Mouse (Mus musculus) spleen, postnatal 36 days (tissue): ENCODE results near the gene Fam102a.
"Not testable (repeated sequence)": the region's sequence is repeated elsewhere in the genome, so short reads cannot be mapped to it uniquely, and the experiment has no call there.

Source experiments
- DNase-seq, 2 experiments: peaks; one replicate each; pipeline ENCODE4 v3.0.0; 2022; ENCODE audit warnings: low spot score in 2 of 2, mixed read lengths in 1 of 2

Gene Fam102a

DNA sequence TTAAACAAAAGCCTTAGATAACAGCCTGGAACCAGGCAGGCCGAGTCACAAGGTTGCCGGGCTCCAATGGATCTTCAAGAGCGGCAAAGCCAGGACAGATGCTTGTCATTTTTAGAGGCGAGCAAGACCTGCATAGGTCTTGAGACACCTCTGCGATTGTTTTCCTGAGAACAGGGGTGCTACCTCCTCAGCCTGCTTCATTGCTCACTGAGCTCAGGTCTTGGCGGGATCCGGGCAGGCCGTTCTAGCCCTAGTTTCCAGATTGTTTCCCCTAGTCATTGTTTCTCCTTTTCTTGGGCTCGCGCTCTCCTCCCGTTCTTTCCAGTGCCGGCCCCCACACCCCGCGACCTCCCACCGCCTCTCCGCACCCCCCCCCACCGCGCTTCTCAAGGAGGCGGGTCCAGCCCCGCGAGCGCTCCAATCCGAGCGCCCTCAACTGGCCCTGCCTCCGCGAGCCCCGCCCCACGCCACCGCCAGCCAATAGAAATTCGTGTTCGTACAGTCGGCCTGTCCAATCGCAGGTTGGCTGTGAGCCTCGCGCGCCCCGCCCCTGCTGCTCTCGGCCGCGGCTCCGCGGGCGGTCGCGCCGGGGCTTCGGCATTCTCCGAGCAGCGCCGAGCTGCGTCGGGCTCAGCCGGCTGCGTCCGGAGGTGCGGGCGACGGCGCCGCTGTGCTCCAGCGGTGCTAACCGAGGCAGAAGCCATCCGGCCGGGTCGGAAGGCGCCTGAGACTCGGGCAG lies at the start of gene Fam102a:
TSS of gene Fam102a (plus strand) at position 600 of the 739 bp plus-strand sequence.
- peak; percentile 98 for DNase-seq

- DNase-seq, result no peak
Measured at GRCm38 (mm10) chr2:32485751-32486150, 49.4 kb upstream of the Fam102a start.

DNA sequence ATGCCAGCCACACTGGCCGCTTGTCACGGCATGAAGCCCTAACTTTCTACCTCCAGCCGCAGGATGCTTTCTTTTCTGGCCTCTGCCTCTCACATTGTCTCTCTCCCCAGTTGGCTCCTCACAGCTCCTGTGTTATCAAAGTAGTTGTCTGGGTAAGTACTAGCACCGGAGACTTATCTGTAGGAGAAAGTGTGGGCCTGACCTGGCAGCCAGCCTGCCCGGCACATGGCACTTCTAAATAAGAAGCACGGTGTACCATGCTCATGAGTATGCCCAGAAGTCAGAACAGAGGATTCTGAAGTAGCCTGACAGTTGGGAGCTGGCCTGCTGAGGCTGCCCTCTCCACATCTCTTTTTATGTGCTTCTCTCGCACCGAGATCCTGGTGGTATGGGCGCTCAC lies 49.0 kb upstream of the Fam102a start:
- peak; percentile 30 to 41 for DNase-seq

GRCm38 (mm10) chr2:32487124-32487623 lies 48.0 kb upstream of the Fam102a start:
- peak; percentile 82 to 86 for DNase-seq

GRCm38 (mm10) chr2:32488679-32489078 lies 46.5 kb upstream of the Fam102a start:
- DNase-seq, result peak; percentile 67 to 80

- DNase-seq, result not testable (repeated sequence)
Measured at GRCm38 (mm10) chr2:32490730-32491129, 44.4 kb upstream of the Fam102a start.

GRCm38 (mm10) chr2:32492661-32493060 lies 42.5 kb upstream of the Fam102a start:
- no peak for DNase-seq

DNA sequence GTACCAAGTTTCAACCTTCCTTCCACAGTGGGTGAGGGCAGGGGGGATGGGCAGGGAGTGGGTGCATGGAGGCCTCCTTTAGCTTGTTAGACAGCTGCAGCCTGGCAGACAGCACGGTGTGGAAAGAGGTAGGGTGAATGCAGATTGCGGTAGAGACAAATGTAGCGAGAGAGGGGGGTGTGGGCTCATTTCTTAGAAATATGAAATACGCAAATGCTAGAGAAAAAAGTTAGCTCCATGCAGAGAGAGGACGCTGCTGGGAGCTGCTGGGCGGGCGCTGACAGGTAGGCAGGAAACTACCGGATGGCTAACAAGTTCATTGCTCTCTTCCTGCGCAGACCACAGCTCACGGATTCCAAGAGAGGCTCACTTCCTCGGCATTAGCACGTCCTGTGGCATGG lies 41.8 kb upstream of the Fam102a start:
- peak; percentile 67 to 69 for DNase-seq

- no peak for DNase-seq
Measured at GRCm38 (mm10) chr2:32494522-32494921, 40.6 kb upstream of the Fam102a start.

DNA sequence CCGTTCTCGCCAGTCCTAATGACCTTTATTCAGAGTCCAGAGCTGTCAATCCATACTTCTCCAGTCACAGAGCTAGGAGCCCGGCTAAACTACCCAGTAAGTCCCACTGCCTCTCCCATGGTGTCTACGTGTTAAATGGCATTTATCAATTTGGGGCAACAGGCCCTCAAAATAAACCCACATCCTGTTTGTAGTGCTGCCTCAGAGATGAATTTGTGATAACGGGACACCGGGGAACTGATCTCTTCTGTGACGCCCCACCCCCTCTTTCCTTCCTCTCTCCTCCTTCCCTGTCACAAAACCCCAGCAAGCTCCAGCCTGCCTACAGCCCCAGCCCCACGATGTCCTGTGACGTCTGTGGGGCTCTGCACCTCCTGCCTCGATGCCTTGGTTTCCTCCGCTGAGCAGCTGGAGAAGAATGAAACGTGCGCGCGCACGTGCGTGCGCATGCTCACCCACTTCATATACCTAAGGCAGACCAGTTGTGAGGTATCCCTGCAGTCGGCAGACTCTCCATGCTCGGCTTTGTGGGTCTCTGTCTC lies 39.9 kb upstream of the Fam102a start:
- peak; percentile 87 to 89 for DNase-seq

- DNase-seq, result peak; percentile 22 to 32
Measured at GRCm38 (mm10) chr2:32496190-32496589, 38.9 kb upstream of the Fam102a start.

DNA sequence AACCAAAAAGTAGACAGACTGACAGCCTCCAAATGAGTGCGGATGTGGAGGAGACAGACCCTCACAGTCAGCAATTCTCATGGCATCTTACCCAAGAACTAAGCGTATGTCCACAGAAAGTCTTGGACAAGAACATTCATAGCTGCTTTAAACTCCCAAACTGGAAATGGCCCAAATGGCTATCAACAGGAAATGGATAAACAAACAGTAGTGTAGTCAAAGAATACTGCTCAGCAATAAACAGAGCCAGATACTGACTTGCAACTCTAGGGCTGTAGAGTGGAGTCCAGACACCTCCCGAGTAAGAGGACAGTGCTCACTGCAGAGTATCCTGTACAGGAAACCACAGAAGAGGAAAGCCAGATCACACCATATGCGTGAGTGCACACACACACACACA lies 35.8 kb upstream of the Fam102a start:
- DNase-seq, result no peak

DNA sequence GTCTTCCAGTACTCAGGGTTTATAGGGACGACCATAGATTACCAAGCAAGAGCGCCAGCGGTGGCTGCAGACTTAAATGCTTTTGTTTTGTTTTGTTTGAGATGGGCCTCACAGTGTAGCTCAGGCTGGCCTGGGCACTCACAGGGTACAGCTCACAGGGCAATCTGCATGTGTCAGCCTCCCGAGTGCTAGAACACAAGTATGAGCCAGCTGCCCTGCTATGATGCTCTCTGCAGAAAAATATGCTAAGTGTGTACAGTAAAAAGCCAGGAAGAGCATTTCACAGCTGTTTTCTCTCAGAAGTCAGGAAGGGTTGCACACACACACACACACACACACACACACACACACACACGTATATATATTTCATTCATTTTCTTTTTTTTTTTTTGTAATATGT lies 34.7 kb upstream of the Fam102a start:
- no peak for DNase-seq

DNA sequence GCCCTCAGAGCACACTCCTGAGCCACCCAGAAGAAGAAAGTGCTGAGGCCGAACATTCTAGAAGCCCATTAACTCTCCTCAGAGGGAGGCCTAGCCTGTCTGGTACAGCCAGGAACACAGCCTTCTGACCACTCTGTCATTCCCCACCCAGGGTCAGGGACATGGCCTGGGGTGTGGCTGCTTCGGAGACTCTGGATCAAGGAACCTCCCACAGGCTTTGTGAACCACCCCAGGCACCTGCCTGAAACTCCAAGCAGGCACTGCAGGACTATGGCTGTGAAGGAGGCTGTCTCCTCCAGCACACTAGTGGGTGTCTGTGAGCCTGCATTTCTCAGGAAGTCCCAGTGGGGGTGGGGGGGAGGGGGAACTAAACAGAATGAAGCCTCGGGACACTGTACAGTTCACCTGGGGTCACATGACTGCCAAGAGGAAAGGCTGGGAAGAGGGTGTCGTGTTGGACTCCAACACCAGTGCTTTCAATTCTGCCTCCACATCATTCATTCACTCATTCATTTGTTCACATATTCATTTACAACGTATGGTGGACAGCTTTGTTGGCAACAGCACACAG lies 33.3 kb upstream of the Fam102a start:
- no peak for DNase-seq

DNA sequence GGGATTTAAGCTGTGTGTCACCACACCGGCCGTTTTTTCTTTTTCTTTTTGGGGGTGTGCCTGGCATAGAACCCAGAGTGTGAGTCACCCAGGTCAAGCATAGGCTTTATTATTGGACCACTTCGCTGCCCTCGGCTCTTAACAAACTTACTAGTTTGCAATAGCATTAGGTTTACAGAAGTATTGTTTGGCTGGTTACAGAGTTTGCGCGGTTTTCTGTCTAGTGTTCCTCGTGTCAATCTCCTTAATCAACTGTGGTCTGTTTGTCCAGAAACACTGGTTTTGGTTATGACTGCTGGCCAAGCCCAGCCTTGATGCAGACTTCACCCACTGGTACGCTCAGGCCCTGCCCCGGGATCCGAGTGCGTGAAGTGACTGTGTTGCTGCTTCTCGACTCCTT lies 32.3 kb upstream of the Fam102a start:
- DNase-seq, result no peak

- no peak for DNase-seq
Measured at GRCm38 (mm10) chr2:32503588-32503987, 31.5 kb upstream of the Fam102a start.

DNA sequence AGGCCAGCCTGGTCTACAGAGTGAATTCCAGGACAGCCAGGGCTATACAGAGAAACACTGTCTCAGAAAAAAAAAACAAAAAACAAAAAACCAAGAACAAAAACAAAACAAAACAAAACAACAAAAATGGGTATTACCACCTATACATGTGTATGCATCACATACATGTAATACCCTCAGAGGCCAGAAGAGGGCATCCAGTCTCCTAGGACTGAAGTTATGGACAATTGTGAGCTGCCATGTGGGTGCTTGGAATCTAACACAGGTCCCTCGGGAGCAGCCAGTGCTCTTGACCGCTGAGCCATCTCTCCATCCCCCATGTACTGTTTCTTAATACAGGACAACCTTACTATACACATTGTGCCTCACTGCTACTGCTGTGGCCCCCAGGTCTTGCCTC lies 29.6 kb upstream of the Fam102a start:
- DNase-seq, result no peak

DNA sequence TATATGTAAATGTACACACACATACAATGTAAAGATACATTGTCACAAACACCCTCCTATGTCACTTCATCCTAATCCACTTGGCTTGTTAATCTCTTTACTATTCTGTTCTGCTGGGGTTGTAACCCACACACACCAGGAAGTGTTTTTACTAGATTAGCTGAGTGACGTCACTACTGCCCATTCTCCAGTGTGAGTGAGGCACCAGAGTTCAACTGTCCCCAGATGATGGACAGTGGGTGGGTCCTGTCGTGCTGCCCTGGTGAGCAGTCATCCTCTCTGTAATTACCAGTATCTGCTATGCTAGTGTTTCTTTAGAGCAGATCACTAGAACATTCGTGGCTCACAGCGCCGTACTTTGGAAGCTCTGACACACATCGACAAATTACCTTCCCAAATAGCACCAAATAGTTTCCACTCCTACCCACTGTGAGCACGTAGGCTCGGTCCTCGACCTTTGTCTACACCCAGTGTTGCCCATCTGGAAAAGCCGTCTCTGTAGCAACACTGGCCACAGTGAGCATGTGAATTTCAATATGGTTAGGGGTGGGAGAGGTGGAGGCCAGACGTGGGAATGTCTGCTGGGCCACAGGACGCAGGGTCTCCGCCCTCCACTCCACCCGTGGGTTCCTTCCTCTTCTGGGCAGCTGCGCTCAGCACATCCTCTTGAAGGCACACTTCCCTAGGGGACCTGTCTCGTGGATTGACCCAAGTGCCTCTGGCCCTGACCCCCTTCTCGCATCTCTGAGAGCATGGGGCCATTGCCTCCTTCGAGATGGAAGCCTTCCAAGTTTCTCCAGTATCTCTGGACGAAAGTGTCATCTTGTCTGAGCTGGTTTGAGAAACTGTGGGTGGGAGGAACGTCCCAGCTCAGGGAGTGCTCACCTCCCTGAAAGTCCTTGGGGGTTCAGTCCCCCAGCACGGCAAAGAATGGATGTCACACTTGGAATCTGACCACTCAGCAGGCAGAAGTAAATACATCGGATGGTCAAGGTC lies 28.2 kb upstream of the Fam102a start:
- DNase-seq, result peak; percentile 19 to 20

GRCm38 (mm10) chr2:32507906-32508305 lies 27.2 kb upstream of the Fam102a start:
- DNase-seq, result no peak

- DNase-seq, result peak in 1 of 2 experiments; percentile 39
Measured at GRCm38 (mm10) chr2:32509287-32509686, 25.8 kb upstream of the Fam102a start.

GRCm38 (mm10) chr2:32509896-32510295 lies 25.2 kb upstream of the Fam102a start:
- no peak for DNase-seq

- DNase-seq, result no peak
Measured at GRCm38 (mm10) chr2:32512592-32512991, 22.5 kb upstream of the Fam102a start.
